Mouse (Mus musculus): ENCODE data around the gene Ddx21. TPM values are rescaled to one million over a fixed set of nuclear protein-coding genes. Genes with fewer than 3 reads are reported as not detected.

Gene Ddx21
- polyA plus RNA-seq, 1 experiment from 2014 or later = 18.3 TPM

DNA sequence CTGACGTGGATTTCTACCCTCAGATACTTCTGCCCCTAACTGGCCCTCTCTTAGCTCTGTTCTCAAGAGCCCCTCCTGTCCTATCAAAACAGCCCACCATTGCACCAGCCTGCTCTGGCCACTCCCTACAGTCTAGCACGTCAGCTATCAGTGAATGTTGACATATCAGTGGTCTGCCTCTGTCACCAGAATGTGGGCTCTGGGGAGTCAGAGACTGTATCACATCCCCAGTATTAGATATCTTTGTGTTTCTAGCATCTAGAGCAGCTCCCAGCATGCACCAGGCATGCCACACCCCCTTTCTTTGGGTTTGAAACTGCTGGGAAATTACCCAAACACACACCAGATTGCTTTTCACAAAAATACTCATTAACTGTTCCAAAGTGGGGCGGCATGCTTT is 61.3 kb downstream of the Ddx21 start:
- no peak for ATAC-seq (ENCODE audit: insufficient number of reproducible peaks, low FRiP score, low TSS enrichment, low read depth)
- WGBS = 62% methylated on average over 3 of the region's 3 CpGs
- H3K9me3 ChIP-seq = no peaks in the 10 kb centered on the region

DNA sequence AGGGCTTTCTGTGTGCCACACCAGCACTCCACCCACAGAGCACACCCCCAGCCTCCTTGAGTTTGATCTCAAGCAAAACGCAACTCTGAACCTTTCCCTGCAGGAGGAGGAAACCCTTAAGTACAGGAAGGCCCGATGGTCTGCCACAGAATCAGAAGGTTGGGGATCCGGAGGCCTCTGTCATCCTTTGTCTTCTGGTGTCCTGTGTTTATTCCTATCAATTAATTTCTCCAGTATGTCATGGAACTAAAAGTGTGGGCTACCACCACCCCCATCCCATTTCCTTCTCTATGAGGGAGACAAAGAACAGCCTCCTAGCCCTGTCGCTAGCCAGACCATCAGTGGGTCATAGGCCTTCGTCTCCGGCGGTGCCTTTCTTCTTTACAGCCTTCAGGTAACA is 67.6 kb downstream of the Ddx21 start:
- no peaks in the 10 kb centered on the region for H3K27me3 ChIP-seq
- no peak overlapping the region for H3K4me3 ChIP-seq
- WGBS = 81% methylated on average over 7 of the region's 7 CpGs
- no peaks in the 10 kb centered on the region for H3K36me3 ChIP-seq
- no peak overlapping the region for H3K4me2 ChIP-seq
- no peak for ATAC-seq (ENCODE audit: insufficient number of reproducible peaks, low FRiP score, low TSS enrichment, low read depth)
- H3K9me3 ChIP-seq = no peaks in the 10 kb centered on the region
- H3K27ac ChIP-seq = no peak overlapping the region
- H3K9ac ChIP-seq = no peak overlapping the region
- no peaks in the 10 kb centered on the region for H3K4me1 ChIP-seq

More for the DNA sequence above, 61.3 kb downstream of the Ddx21 start:
- Histone ChIP-seq H3K4me3 (no peak overlapping the region), H3K27ac (no peak overlapping the region), H3K9ac (no peak overlapping the region), H3K27me3 (no peaks in the 10 kb centered on the region), H3K4me2 (no peak overlapping the region), H3K36me3 (no peaks in the 10 kb centered on the region), H3K4me1 (no peaks in the 10 kb centered on the region)

- Histone ChIP-seq H3K36me3 (no peaks in the 10 kb centered on the region), H3K9me3 (no peaks in the 10 kb centered on the region), H3K27ac (no peak overlapping the region), H3K4me1 (no peaks in the 10 kb centered on the region), H3K9ac (no peak overlapping the region), H3K27me3 (no peaks in the 10 kb centered on the region), H3K4me3 (no peak overlapping the region), H3K4me2 (no peak overlapping the region)
- ATAC-seq (ENCODE audit: insufficient number of reproducible peaks, low FRiP score, low TSS enrichment, low read depth) = no peak
- WGBS = 36% methylated on average over 2 of the region's 2 CpGs
Measured at GRCm38 (mm10) chr10:62532832-62533231, 69.2 kb downstream of the Ddx21 start.

Other genes with a start within 250 kb of the Ddx21 start
- gene Hk1, start 222.4 kb downstream of the Ddx21 start, polyA plus RNA-seq (2015; fragmentation: Nextera tagmentation; extraction: Ambion mirVana) = 48.8 and 48.9 TPM in 2 replicates
- 2.4 and 3.2 TPM in 2 replicates for gene Hkdc1, start 179.8 kb downstream of the Ddx21 start, polyA plus RNA-seq (2015; fragmentation: Nextera tagmentation; extraction: Ambion mirVana)
- gene 4930507D05Rik, start 152.8 kb downstream of the Ddx21 start, polyA plus RNA-seq (2015; fragmentation: Nextera tagmentation; extraction: Ambion mirVana) = 0.35 and 0.37 TPM in 2 replicates
- gene Supv3l1, start 152.5 kb downstream of the Ddx21 start, polyA plus RNA-seq (2015; fragmentation: Nextera tagmentation; extraction: Ambion mirVana) = 22.6 and 22.8 TPM in 2 replicates
- gene Vps26a, start 115.5 kb downstream of the Ddx21 start, polyA plus RNA-seq (2015; fragmentation: Nextera tagmentation; extraction: Ambion mirVana) = 75.1 and 76.1 TPM in 2 replicates
- gene Srgn, start 74.8 kb downstream of the Ddx21 start, polyA plus RNA-seq (2015; fragmentation: Nextera tagmentation; extraction: Ambion mirVana) = 50.5 and 56.2 TPM in 2 replicates
- 31.9 and 36.9 TPM in 2 replicates for gene Kif1bp, start 23.8 kb downstream of the Ddx21 start, polyA plus RNA-seq (2015; fragmentation: Nextera tagmentation; extraction: Ambion mirVana)
- 147 and 157 TPM in 2 replicates for gene Ddx50, start 48.9 kb upstream of the Ddx21 start, polyA plus RNA-seq (2015; fragmentation: Nextera tagmentation; extraction: Ambion mirVana)
- 1.1 and 1.4 TPM in 2 replicates for gene Stox1, start 123.8 kb upstream of the Ddx21 start, polyA plus RNA-seq (2015; fragmentation: Nextera tagmentation; extraction: Ambion mirVana)
- 102 and 106 TPM in 2 replicates for gene Ccar1, start 190.0 kb upstream of the Ddx21 start, polyA plus RNA-seq (2015; fragmentation: Nextera tagmentation; extraction: Ambion mirVana)

All from limb, embryonic 15.5 days (tissue).